Mouse (Mus musculus): Measurements from ENCODE around the gene Gas1.

Gas1 gene

GRCm38 (mm10) chr13:60177106-60177796 is at the start of gene Gas1:
Gene Gas1, minus strand, starts transcription at chr13:60177365.
- no peak for DNase-seq (ENCODE audit: low read depth, low spot score)

GRCm38 (mm10) chr13:60226251-60226836 is 49.2 kb upstream of the Gas1 start:
- DNase-seq (ENCODE audit: low read depth, low spot score): no peak

- DNase-seq (ENCODE audit: low read depth, low spot score): no peak
Measured at GRCm38 (mm10) chr13:60225736-60226135, 48.6 kb upstream of the Gas1 start.

- DNase-seq (ENCODE audit: low read depth, low spot score): no peak
Measured at GRCm38 (mm10) chr13:60225276-60225675, 48.1 kb upstream of the Gas1 start.

GRCm38 (mm10) chr13:60223797-60224196 is 46.6 kb upstream of the Gas1 start:
- no peak for DNase-seq (ENCODE audit: low read depth, low spot score)

- DNase-seq (ENCODE audit: low read depth, low spot score): no peak
Measured at GRCm38 (mm10) chr13:60222336-60222735, 45.2 kb upstream of the Gas1 start.

- no peak for DNase-seq (ENCODE audit: low read depth, low spot score)
Measured at GRCm38 (mm10) chr13:60213896-60214295, 36.7 kb upstream of the Gas1 start.

GRCm38 (mm10) chr13:60207135-60207601 is 30.0 kb upstream of the Gas1 start:
- DNase-seq (ENCODE audit: low read depth, low spot score): no peak

- no peak for DNase-seq (ENCODE audit: low read depth, low spot score)
Measured at GRCm38 (mm10) chr13:60204746-60205145, 27.6 kb upstream of the Gas1 start.

GRCm38 (mm10) chr13:60193273-60193672 is 16.1 kb upstream of the Gas1 start:
- DNase-seq (ENCODE audit: low read depth, low spot score): no peak

- DNase-seq (ENCODE audit: low read depth, low spot score): no peak
Measured at GRCm38 (mm10) chr13:60189923-60190322, 12.8 kb upstream of the Gas1 start.

GRCm38 (mm10) chr13:60188952-60189351 is 11.8 kb upstream of the Gas1 start:
- no peak for DNase-seq (ENCODE audit: low read depth, low spot score)

GRCm38 (mm10) chr13:60187276-60187675 is 10.1 kb upstream of the Gas1 start:
- no peak for DNase-seq (ENCODE audit: low read depth, low spot score)

GRCm38 (mm10) chr13:60182346-60182745 is 5.2 kb upstream of the Gas1 start:
- DNase-seq (ENCODE audit: low read depth, low spot score): no peak

- no peak for DNase-seq (ENCODE audit: low read depth, low spot score)
Measured at GRCm38 (mm10) chr13:60179641-60180040, 2.5 kb upstream of the Gas1 start.

- DNase-seq (ENCODE audit: low read depth, low spot score): no peak
Measured at GRCm38 (mm10) chr13:60178416-60178815, 1.3 kb upstream of the Gas1 start.

- no peak for DNase-seq (ENCODE audit: low read depth, low spot score)
Measured at GRCm38 (mm10) chr13:60177797-60178110, 589 bp upstream of the Gas1 start.

- no peak for DNase-seq (ENCODE audit: low read depth, low spot score)
Measured at GRCm38 (mm10) chr13:60176776-60177105, 424 bp downstream of the Gas1 start.

- DNase-seq (ENCODE audit: low read depth, low spot score): no peak
Measured at GRCm38 (mm10) chr13:60176136-60176775, 909 bp downstream of the Gas1 start.

GRCm38 (mm10) chr13:60175490-60176135 is 1.6 kb downstream of the Gas1 start:
- no peak for DNase-seq (ENCODE audit: low read depth, low spot score)

GRCm38 (mm10) chr13:60174953-60175352 is 2.2 kb downstream of the Gas1 start:
- DNase-seq (ENCODE audit: low read depth, low spot score): no peak

Measured in A20 (cell line).